Mouse (Mus musculus) CD4-positive, CD25-positive, alpha-beta regulatory T cell, adult 4 months (primary cell): ENCODE results near the gene Csrnp2. TPM values are rescaled to one million over a fixed set of nuclear protein-coding genes. Genes with fewer than 3 reads are reported as not detected.

Source experiments
- polyA plus RNA-seq, 2 experiments: library from polyadenylated mRNA; unstranded; fragments of 100-300 nt; shearing (Covaris generic); gene quantifications; one replicate each; pipeline ENCODE4 v1.2.1; 2017

The Csrnp2 gene
- polyA plus RNA-seq, 2 experiments from 2014 or later: 1.8 to 2.5 TPM

Other genes with a start within 250 kb of the Csrnp2 start
- gene Tmprss12, start 214.7 kb downstream of the Csrnp2 start, polyA plus RNA-seq: not detected
- gene Mettl7a1, start 191.3 kb downstream of the Csrnp2 start, polyA plus RNA-seq: 10 to 100 TPM in 1 of 2 experiments, 1 to 10 TPM in 1; 4.2 to 10.2 TPM
- gene Mettl7a3, start 160.6 kb downstream of the Csrnp2 start, polyA plus RNA-seq: under 1 TPM in 1 of 2 experiments, not detected in 1; 0.31 TPM
- not detected for gene Methig1, start 142.3 kb downstream of the Csrnp2 start, polyA plus RNA-seq
- gene Mettl7a2, start 142.3 kb downstream of the Csrnp2 start, polyA plus RNA-seq: not detected
- gene Higd1c, start 130.9 kb downstream of the Csrnp2 start, polyA plus RNA-seq: not detected
- gene Gm5475, start 73.3 kb downstream of the Csrnp2 start, polyA plus RNA-seq: not detected
- 10 to 100 TPM; 31.4 to 39.1 TPM for gene Slc11a2, start 70.4 kb downstream of the Csrnp2 start, polyA plus RNA-seq
- gene Letmd1, start 26.5 kb downstream of the Csrnp2 start, polyA plus RNA-seq: 10 to 100 TPM; 52.3 to 82.7 TPM
- gene Tfcp2, start 56.5 kb upstream of the Csrnp2 start, polyA plus RNA-seq: 1 to 10 TPM; 6.0 to 6.8 TPM
- gene Pou6f1, start 104.5 kb upstream of the Csrnp2 start, polyA plus RNA-seq: 10 to 100 TPM; 13.3 to 17.4 TPM
- gene Dazap2, start 119.9 kb upstream of the Csrnp2 start, polyA plus RNA-seq: 100 to 1,000 TPM; 682 to 766 TPM
- not detected for gene Smagp, start 141.5 kb upstream of the Csrnp2 start, polyA plus RNA-seq
- 100 to 1,000 TPM; 283 to 390 TPM for gene Bin2, start 174.1 kb upstream of the Csrnp2 start, polyA plus RNA-seq
- 10 to 100 TPM in 1 of 2 experiments, 1 to 10 TPM in 1; 5.7 to 10.5 TPM for gene Cela1, start 192.4 kb upstream of the Csrnp2 start, polyA plus RNA-seq
- gene Galnt6, start 233.9 kb upstream of the Csrnp2 start, polyA plus RNA-seq: 100 to 1,000 TPM in 1 of 2 experiments, 10 to 100 TPM in 1; 63.9 to 105 TPM